Mouse (Mus musculus) granulocyte monocyte progenitor cell, adult 5-6 weeks (primary cell): Measurements from ENCODE around the gene Mc1r. TPM values are rescaled to one million over a fixed set of nuclear protein-coding genes. Genes with fewer than 3 reads are reported as not detected.

Experiments
- ATAC-seq: replicated peaks from 2 replicates; pipeline ENCODE4 v1.8.0; 2016; ENCODE audit warnings: mild to moderate bottlenecking, moderate TSS enrichment, inconsistent platforms; ENCODE audit not compliant: poor library complexity, severe bottlenecking
- total RNA-seq, 2 experiments: library from RNA; stranded (forward) in 1 of 2; stranded (reverse) in 1 of 2; fragments of 200-712, 200-1000 nt in 1 of 2; fragments of >200 nt in 1 of 2; fragmentation: Nextera tagmentation in 1 of 2; gene quantifications; 2 replicates each; pipeline ENCODE4 v1.2.3; 2014 to 2017

Mc1r gene
- total RNA-seq (2014; fragmentation: Nextera tagmentation) (0.28 TPM in 1 of 2 replicates, not detected in the other), total RNA-seq (2017) (0.05 TPM in 1 of 2 replicates, not detected in the other)

DNA sequence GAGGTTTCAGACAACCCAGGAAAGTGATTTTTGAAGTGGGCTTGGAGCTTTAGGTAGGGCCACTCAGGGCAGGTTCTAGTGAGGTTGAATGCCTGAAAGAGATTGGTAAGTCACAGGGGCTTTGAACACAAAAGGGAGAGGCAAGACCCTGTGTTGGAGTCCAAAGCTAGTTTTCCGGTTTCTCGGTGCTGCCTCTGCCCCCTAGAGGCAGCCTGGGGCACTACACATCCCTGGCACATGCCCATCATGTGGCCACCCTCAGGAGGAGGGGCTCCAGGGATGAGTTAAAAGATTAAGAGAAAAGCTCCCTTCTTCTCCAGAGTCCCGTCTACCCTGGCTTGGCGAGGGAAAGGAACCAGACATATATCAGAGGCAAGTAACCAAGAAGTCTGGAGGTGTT lies at the start of gene Mc1r:
Gene Mc1r (plus strand): TSS at position 322 of the 400 bp plus-strand sequence.
- peak; percentile 62 for ATAC-seq

- peak; percentile 89 for ATAC-seq
These were observed 45.7 kb upstream of the Mc1r start for GRCm38 (mm10) chr8:123361082-123361739.

- ATAC-seq: peak; percentile 81
These were observed 33.3 kb upstream of the Mc1r start, which contains the start of gene Tcf25 for GRCm38 (mm10) chr8:123373403-123374238. Tcf25 (plus strand) TSS chr8:123373753.

DNA sequence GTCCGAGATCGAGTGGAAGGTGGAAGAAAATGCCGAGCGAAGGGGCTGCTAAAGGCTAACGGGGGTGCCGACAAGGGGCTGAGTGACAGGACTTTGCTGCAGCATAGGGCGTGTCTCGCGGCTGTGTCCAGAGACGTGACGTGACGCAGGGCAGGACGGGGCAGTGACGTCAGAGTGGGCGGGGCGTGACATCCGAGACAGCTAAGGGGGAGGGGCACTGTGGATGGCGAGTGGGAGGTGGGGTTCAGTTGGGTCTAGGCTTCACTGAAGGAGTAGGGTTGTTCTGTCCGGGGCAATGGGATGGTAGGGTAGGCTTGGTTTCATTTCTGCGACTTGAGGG lies 32.7 kb upstream of the Mc1r start:
- peak; percentile 81 for ATAC-seq

DNA sequence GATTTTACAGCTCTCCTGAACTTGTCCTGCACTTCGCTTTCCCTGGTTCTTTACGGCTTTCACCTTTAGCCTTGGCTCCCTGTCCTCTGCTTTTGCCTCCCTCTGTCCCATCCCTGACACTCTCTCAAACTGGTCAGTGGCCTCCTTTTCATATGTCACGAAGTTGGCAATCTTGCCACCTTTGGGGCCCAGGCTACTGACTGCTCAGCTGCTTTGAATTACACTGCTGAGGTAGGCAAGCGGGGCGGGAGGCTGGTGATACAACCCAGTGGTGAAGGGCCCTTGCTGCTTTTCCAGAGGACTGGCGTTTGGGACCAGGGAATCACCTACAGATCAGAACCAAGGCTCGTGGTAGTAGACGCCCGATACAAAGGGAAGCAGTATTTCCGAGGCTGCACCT lies 31.2 kb upstream of the Mc1r start:
- no peak for ATAC-seq

DNA sequence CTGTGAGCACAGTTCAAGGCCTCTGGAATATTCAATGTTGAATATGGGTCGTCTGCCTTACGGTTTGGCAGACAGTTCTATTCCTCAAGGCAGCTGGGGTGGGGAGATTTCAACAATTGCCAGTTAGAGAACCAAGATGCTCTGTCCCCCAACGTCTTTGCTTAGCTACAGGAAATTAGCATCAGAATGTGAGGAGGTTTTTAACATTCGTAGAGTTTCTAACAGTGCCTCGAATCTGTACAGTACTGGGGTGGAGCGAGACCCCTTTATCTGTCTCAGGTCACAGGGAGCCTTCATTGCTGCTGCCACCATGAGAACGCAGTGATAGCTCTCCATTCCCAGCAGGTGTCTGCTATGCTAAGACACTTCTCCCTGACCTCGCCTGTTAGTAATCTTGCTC lies 30.8 kb upstream of the Mc1r start:
- ATAC-seq: no peak

DNA sequence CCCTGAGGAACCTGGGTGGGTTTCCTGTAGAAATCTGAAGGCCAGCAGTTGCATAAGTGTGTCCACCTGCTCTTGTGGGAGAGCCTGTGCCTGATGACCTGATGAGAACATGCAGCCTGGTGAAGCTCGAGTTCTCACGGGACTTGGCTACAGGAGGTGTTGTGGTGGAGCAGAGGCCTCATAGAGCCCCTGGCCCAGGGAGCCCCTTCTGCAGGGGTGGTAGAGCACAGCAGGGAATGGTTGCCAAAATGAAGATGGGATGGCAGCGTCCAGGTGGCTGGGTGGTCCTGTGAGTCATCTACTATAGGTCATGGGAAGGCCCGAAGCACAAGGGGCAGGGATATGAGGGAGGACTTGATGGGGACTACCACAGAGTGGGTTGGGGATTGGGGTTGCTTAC lies 25.2 kb upstream of the Mc1r start:
- no peak for ATAC-seq

DNA sequence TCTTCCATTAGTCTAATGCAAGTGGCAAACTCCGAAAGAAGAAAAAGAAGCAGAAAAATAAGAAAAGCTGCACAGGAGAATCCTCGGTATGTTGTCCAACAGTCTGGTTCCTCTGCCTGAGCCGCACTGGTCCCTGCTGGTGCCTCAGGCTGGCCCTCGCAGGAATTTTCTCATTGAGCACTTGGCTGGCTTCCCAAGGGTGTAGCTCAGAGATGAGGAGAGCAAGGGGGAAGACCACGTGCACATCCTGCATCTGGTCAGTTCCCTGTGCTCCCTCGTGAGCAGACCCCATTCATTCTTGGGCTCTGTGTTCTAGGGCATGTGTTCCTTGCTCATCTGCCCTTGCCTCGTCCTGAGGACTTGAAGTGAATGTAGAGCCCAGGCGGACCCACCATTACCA lies 24.4 kb upstream of the Mc1r start:
- ATAC-seq: no peak

GRCm38 (mm10) chr8:123384883-123385540 lies 21.9 kb upstream of the Mc1r start:
- peak; percentile 59 for ATAC-seq

GRCm38 (mm10) chr8:123387041-123387440 lies 19.9 kb upstream of the Mc1r start:
- no peak for ATAC-seq

GRCm38 (mm10) chr8:123387801-123388200 lies 19.1 kb upstream of the Mc1r start:
- no peak for ATAC-seq

DNA sequence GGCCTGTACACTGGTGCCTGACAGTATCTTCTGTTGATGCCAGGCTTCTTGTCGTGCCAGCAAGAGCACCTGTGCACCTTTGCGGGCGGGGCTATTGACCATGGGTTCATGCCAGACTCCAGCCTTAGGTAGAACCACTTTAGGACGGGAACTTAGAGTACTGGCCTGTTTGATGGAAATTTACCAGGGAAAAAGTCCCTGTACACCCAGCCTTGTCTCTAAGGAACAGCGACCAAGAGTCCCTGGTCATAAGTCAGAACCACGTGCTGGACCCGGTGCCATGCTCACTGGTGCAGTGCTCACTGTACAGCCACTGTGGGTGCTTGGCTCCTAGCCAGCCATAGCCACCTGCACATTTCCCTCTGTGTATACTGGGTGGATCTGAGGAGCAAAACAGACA lies 17.9 kb upstream of the Mc1r start:
- ATAC-seq: no peak

DNA sequence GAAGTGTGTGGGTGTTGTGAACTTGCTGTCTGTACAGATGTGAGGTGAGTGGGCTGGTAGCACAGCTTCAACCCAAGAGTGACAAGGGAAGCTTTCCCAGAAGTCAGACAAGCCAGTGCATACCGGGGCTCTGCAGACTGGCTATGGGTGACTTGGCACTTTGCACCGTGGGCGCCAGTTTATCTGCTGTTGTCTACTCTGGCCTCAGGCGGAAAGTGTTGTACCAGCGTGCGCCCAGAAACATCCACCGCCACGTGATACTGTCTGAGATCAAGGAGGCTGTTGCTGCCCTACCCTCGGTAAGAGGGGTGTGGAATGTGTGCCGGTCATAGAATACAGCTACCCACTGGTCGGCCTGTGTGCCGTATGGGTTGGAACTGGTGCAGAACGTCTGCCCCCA lies 8.6 kb upstream of the Mc1r start:
- no peak for ATAC-seq

GRCm38 (mm10) chr8:123401936-123402335 lies 5.0 kb upstream of the Mc1r start:
- no peak for ATAC-seq

GRCm38 (mm10) chr8:123402730-123403326 lies 4.1 kb upstream of the Mc1r start:
- ATAC-seq: no peak

DNA sequence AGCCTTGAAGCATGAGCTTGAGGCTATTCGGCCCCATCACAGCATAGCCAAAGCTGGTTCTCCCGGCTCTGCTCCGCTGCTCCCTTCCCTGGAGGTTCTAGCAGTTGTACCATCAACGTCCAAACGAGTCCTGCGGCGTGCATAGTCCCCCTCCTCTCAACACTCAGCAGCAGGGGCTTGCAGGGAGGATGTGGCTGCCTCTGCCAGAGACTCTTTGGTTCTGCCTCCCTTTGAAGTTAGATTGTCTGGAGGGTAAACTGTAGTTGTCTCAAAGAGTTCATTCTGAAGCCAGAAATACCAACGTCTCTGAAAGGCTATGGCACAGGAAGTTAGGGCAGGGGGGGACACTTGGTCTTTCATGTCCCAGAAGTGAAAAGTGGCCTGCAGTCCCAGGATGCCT lies 2.4 kb upstream of the Mc1r start:
- ATAC-seq: no peak

GRCm38 (mm10) chr8:123407612-123408011 lies 705 bp downstream of the Mc1r start:
- no peak for ATAC-seq

DNA sequence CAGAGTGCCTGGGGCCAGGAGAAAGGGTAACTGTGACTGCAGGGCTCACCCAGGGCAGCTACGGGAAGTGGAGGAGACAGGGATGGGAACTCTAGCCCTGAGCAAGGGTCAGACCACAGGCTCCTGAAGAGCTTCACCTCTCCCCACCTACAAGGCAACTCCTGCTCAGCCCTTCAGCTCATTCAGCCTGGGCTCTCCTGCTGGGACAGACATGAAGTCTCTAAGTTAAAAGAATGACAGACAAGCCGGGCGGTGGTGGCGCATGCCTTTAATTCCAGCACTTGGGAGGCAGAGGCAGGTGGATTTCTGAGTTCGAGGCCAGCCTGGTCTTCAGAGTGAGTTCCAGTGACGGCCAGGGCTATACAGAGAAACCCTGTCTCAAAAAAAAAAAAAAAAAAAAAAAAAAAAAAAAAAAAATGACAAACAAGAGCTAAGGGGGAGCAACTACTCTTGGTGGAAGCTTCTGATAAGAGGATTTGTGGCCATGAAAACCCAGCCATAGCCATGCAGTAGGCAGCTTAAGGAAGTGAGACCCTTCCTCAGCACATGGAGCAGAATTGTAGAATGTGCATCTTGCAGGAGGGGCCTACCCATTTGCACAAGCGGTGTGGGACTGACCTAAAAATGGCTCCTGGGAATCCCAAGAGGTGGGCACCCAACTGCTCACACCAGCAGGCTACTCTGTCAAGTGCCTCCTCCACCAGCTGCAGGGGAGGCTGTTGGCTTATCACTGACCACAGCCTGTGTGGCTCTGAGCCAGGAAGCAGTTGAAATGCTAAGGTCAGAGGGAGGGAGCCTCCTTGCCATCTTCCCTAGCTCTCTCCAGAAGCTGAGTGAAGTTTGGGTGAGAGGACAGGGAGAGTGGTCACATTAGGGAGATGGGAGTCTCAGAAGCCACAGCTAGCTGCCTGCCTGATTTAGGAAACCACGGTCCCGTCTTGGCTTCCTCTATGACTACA lies 2.0 kb downstream of the Mc1r start:
- ATAC-seq: no peak

DNA sequence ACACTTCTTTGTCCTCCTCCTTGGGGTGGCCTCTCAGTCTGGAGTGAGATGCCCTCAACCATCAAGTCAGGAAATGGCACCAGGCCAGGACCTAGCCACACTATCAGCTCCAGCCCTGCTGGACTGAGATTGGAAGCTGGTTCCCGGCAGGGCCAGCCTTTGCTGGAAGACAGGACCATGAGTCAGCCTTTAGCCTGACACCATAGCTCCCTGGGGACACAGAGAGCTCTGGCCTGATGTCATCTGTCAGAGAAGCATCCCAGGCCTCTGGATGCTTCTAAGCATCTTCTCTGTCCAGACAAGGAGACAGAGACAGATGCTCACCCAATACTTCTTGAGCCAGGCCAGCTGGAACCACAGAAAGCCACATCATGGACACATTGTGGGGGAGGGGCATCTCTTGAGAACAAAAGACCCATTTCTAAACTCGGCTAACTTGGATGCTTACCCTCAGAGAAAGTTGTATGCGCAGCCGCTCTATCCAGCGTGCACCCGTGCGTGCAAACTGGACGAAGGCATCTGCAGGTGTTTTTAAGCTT lies 3.2 kb downstream of the Mc1r start:
- ATAC-seq: no peak
